Mouse (Mus musculus) G1E (cell line): ENCODE measurements around the gene Mmgt2. TPM values are rescaled to one million over a fixed set of nuclear protein-coding genes. Genes with fewer than 3 reads are reported as not detected.

Source experiments
- ATAC-seq: 2 replicates; pipeline ENCODE4 v1.8.0; 2016; ENCODE audit warnings: mild to moderate bottlenecking; ENCODE audit not compliant: insufficient number of reproducible peaks, poor library complexity, low FRiP score, severe bottlenecking; ENCODE audit errors: extremely low read depth
- DNase-seq: peaks from one replicate; pipeline ENCODE4 v3.0.0; 2012; ENCODE audit warnings: low spot score
- H3K27me3 ChIP-seq: 2 replicates; pipeline ENCODE4 v1.6.1; 2012; ENCODE audit warnings: mild to moderate bottlenecking, low read length, inconsistent platforms; ENCODE audit not compliant: insufficient read depth
- H3K36me3 ChIP-seq: replicated peaks from 2 replicates; pipeline ENCODE3; 2012; ENCODE audit warnings: mild to moderate bottlenecking, inconsistent platforms
- H3K4me1 ChIP-seq: 2 replicates; pipeline ENCODE4 v1.6.1; 2012; ENCODE audit warnings: low read depth, low read length, inconsistent platforms, mixed read lengths; ENCODE audit not compliant: insufficient read depth
- H3K4me3 ChIP-seq: 2 replicates; pipeline ENCODE4 v1.5.1; 2012; ENCODE audit warnings: low read depth, mild to moderate bottlenecking, inconsistent platforms, low read length, moderate library complexity, mixed read lengths
- H3K9me3 ChIP-seq: replicated peaks from 2 replicates; pipeline ENCODE4 v1.6.1; 2012; ENCODE audit warnings: inconsistent platforms
- CTCF ChIP-seq: IDR thresholded peaks from 2 replicates; pipeline ENCODE4 v1.5.1; 2012; ENCODE audit warnings: low read depth, low read length, inconsistent platforms, mixed read lengths
- GATA1 ChIP-seq: IDR thresholded peaks from 2 replicates; pipeline ENCODE4 v1.6.1; 2012; ENCODE audit warnings: borderline replicate concordance, low read length, inconsistent platforms, mixed read lengths
- GATA2 ChIP-seq: IDR thresholded peaks from 2 replicates; pipeline ENCODE4 v1.6.1; 2012; ENCODE audit warnings: low read depth, low read length, inconsistent platforms, borderline replicate concordance
- POLR2AphosphoS5 ChIP-seq: IDR thresholded peaks from 2 replicates; pipeline ENCODE4 v1.6.1; 2012; ENCODE audit warnings: low read depth, low read length, inconsistent platforms; ENCODE audit not compliant: insufficient replicate concordance
- TAL1 ChIP-seq: conservative IDR thresholded peaks from 2 replicates; pipeline ENCODE4 v1.6.1; 2012; ENCODE audit warnings: low read depth, low read length, inconsistent platforms, mixed read lengths
- polyA plus RNA-seq: library from polyadenylated mRNA; stranded (reverse); fragments of >175 nt; gene quantifications from 2 replicates; pipeline ENCODE4 v1.2.3, GENCODE M21; 2012
- total RNA-seq, 2 experiments: library from RNA; stranded (forward) in 1 of 2; stranded (reverse) in 1 of 2; fragments of 200-1000 nt in 1 of 2; fragments of >200 nt in 1 of 2; fragmentation: Nextera tagmentation in 1 of 2; gene quantifications; 2 replicates each; pipeline ENCODE4 v1.2.3; 2014 to 2017

Gene Mmgt2
- total and polyA plus RNA-seq, 3 experiments = 7.9 to 24.3 (median 8.2) TPM

- H3K4me1 ChIP-seq = no peaks in the 10 kb centered on the region
- no peaks in the 10 kb centered on the region for H3K36me3 ChIP-seq
- no peaks in the 10 kb centered on the region for H3K9me3 ChIP-seq
- DNase-seq (no peak), ATAC-seq (no peak)
- peaks cover 12% of the 10 kb centered on the region for H3K27me3 ChIP-seq
- H3K4me3 ChIP-seq = no peak overlapping the region
- no peak for TF ChIP-seq TAL1
Observed at GRCm38 (mm10) chr11:62695126-62695525, 46.7 kb downstream of the Mmgt2 start.

- TF ChIP-seq GATA1 = no peak
- TF ChIP-seq CTCF = no peak
- TF ChIP-seq POLR2AphosphoS5 = no peak
- TF ChIP-seq TAL1 = no peak
- no peak for TF ChIP-seq GATA2
- Histone ChIP-seq H3K9me3 (no peaks in the 10 kb centered on the region), H3K4me1 (no peaks in the 10 kb centered on the region), H3K36me3 (no peaks in the 10 kb centered on the region), H3K4me3 (no peak overlapping the region), H3K27me3 (peaks cover 12% of the 10 kb centered on the region)
- no peak for ATAC-seq
- DNase-seq = no peak
Observed at GRCm38 (mm10) chr11:62699749-62700148, 51.3 kb downstream of the Mmgt2 start.

GRCm38 (mm10) chr11:62701218-62701617 lies 52.8 kb downstream of the Mmgt2 start:
- no peaks in the 10 kb centered on the region for H3K36me3 ChIP-seq
- no peaks in the 10 kb centered on the region for H3K9me3 ChIP-seq
- DNase-seq (no peak), ATAC-seq (no peak)
- TF ChIP-seq CTCF (no peak), POLR2AphosphoS5 (no peak), GATA2 (no peak), TAL1 (no peak), GATA1 (no peak)
- H3K27me3 ChIP-seq = peaks cover 12% of the 10 kb centered on the region
- no peak overlapping the region for H3K4me3 ChIP-seq
- no peaks in the 10 kb centered on the region for H3K4me1 ChIP-seq

- ATAC-seq (no peak), DNase-seq (no peak)
- Histone ChIP-seq H3K27me3 (peaks cover 5% of the 10 kb centered on the region; the same call in 1 of the 2 replicates), H3K9me3 (no peaks in the 10 kb centered on the region), H3K36me3 (no peaks in the 10 kb centered on the region), H3K4me3 (no peak overlapping the region), H3K4me1 (no peaks in the 10 kb centered on the region)
- TF ChIP-seq GATA2 = no peak
- TF ChIP-seq TAL1 = no peak
- no peak for TF ChIP-seq GATA1
- no peak for TF ChIP-seq CTCF
- TF ChIP-seq POLR2AphosphoS5 = no peak
Observed at GRCm38 (mm10) chr11:62706141-62706540, 57.7 kb downstream of the Mmgt2 start.

GRCm38 (mm10) chr11:62708252-62708651 lies 59.8 kb downstream of the Mmgt2 start:
- Histone ChIP-seq H3K4me1 (no peaks in the 10 kb centered on the region), H3K4me3 (no peak overlapping the region), H3K9me3 (no peaks in the 10 kb centered on the region), H3K36me3 (no peaks in the 10 kb centered on the region), H3K27me3 (peaks cover 5% of the 10 kb centered on the region; the same call in 1 of the 2 replicates)
- DNase-seq = no peak
- no peak for TF ChIP-seq POLR2AphosphoS5
- TF ChIP-seq TAL1 = no peak
- no peak for TF ChIP-seq GATA1
- TF ChIP-seq CTCF = no peak
- TF ChIP-seq GATA2 = no peak
- no peak for ATAC-seq

GRCm38 (mm10) chr11:62710657-62711056 lies 62.2 kb downstream of the Mmgt2 start:
- peaks cover 9% of the 10 kb centered on the region for H3K27me3 ChIP-seq
- no peaks in the 10 kb centered on the region for H3K4me1 ChIP-seq
- ATAC-seq (no peak; the same call in 1 of the 2 replicates), DNase-seq (no peak)
- H3K4me3 ChIP-seq = no peak overlapping the region
- no peaks in the 10 kb centered on the region for H3K9me3 ChIP-seq
- H3K36me3 ChIP-seq = no peaks in the 10 kb centered on the region
- TF ChIP-seq GATA2 (no peak), TAL1 (no peak), GATA1 (no peak), CTCF (no peak), POLR2AphosphoS5 (no peak)

Other genes starting within 250 kb of the Mmgt2 start
- 32.9 TPM in 2 replicates for gene Pigl, start 190.2 kb upstream of the Mmgt2 start, total RNA-seq (2014; fragmentation: Nextera tagmentation)
- 4.8 and 5.3 TPM in 2 replicates for gene Pigl, start 190.2 kb upstream of the Mmgt2 start, total RNA-seq (2017)
- gene Pigl, start 190.2 kb upstream of the Mmgt2 start, polyA plus RNA-seq = 2.8 and 2.9 TPM in 2 replicates
- 629 and 697 TPM in 2 replicates for gene Ncor1, start 190.1 kb upstream of the Mmgt2 start, total RNA-seq (2014; fragmentation: Nextera tagmentation)
- gene Ncor1, start 190.1 kb upstream of the Mmgt2 start, total RNA-seq (2017) = 167 and 214 TPM in 2 replicates
- gene Ncor1, start 190.1 kb upstream of the Mmgt2 start, polyA plus RNA-seq = 69.9 and 77.2 TPM in 2 replicates
- 111 and 131 TPM in 2 replicates for gene Cenpv, start 109.4 kb upstream of the Mmgt2 start, total RNA-seq (2014; fragmentation: Nextera tagmentation)
- 67.5 and 81.9 TPM in 2 replicates for gene Cenpv, start 109.4 kb upstream of the Mmgt2 start, total RNA-seq (2017)
- 191 and 202 TPM in 2 replicates for gene Cenpv, start 109.4 kb upstream of the Mmgt2 start, polyA plus RNA-seq
- gene Ubb, start 97.5 kb upstream of the Mmgt2 start, total RNA-seq (2014; fragmentation: Nextera tagmentation) = 814 and 964 TPM in 2 replicates
- gene Ubb, start 97.5 kb upstream of the Mmgt2 start, total RNA-seq (2017) = 1,083 and 1,103 TPM in 2 replicates
- gene Ubb, start 97.5 kb upstream of the Mmgt2 start, polyA plus RNA-seq = 1,429 and 2,208 TPM in 2 replicates
- gene Trpv2, start 74.2 kb upstream of the Mmgt2 start, total RNA-seq (2014; fragmentation: Nextera tagmentation) = 50.2 and 67.3 TPM in 2 replicates
- 48.4 and 49.9 TPM in 2 replicates for gene Trpv2, start 74.2 kb upstream of the Mmgt2 start, total RNA-seq (2017)
- 17.4 and 22.5 TPM in 2 replicates for gene Trpv2, start 74.2 kb upstream of the Mmgt2 start, polyA plus RNA-seq
- gene Lrrc75a, start 141 bp upstream of the Mmgt2 start, total RNA-seq (2014; fragmentation: Nextera tagmentation) = 1.7 TPM in 1 of 2 replicates, not detected in the other
- 0.17 and 0.27 TPM in 2 replicates for gene Lrrc75a, start 141 bp upstream of the Mmgt2 start, total RNA-seq (2017)
- gene Lrrc75a, start 141 bp upstream of the Mmgt2 start, polyA plus RNA-seq = 0.30 and 0.53 TPM in 2 replicates
- gene Zfp287, start 83.2 kb downstream of the Mmgt2 start, total RNA-seq (2014; fragmentation: Nextera tagmentation) = not detected in 2 replicates
- gene Zfp287, start 83.2 kb downstream of the Mmgt2 start, total RNA-seq (2017) = 0.17 and 0.22 TPM in 2 replicates
- not detected in 2 replicates for gene Zfp287, start 83.2 kb downstream of the Mmgt2 start, polyA plus RNA-seq
- gene Gm10428, start 104.4 kb downstream of the Mmgt2 start, total RNA-seq (2014; fragmentation: Nextera tagmentation) = not detected in 2 replicates
- not detected in 2 replicates for gene Gm10428, start 104.4 kb downstream of the Mmgt2 start, total RNA-seq (2017)
- gene Gm10428, start 104.4 kb downstream of the Mmgt2 start, polyA plus RNA-seq = not detected in 2 replicates
- not detected in 2 replicates for gene Zfp286, start 140.8 kb downstream of the Mmgt2 start, total RNA-seq (2014; fragmentation: Nextera tagmentation)
- 1.1 and 1.6 TPM in 2 replicates for gene Zfp286, start 140.8 kb downstream of the Mmgt2 start, total RNA-seq (2017)
- gene Zfp286, start 140.8 kb downstream of the Mmgt2 start, polyA plus RNA-seq = not detected in 2 replicates
- gene Trim16, start 171.6 kb downstream of the Mmgt2 start, total RNA-seq (2014; fragmentation: Nextera tagmentation) = not detected in 2 replicates
- 0.05 TPM in 1 of 2 replicates, not detected in the other for gene Trim16, start 171.6 kb downstream of the Mmgt2 start, total RNA-seq (2017)
- not detected in 2 replicates for gene Trim16, start 171.6 kb downstream of the Mmgt2 start, polyA plus RNA-seq
- not detected in 2 replicates for gene Fbxw10, start 198.4 kb downstream of the Mmgt2 start, total RNA-seq (2014; fragmentation: Nextera tagmentation)
- gene Fbxw10, start 198.4 kb downstream of the Mmgt2 start, total RNA-seq (2017) = 0.17 and 0.55 TPM in 2 replicates
- not detected in 2 replicates for gene Fbxw10, start 198.4 kb downstream of the Mmgt2 start, polyA plus RNA-seq
- gene Tvp23b, start 230.8 kb downstream of the Mmgt2 start, total RNA-seq (2014; fragmentation: Nextera tagmentation) = 24.8 and 33.0 TPM in 2 replicates
- gene Tvp23b, start 230.8 kb downstream of the Mmgt2 start, total RNA-seq (2017) = 46.5 and 53.7 TPM in 2 replicates
- 1.9 and 3.3 TPM in 2 replicates for gene Tvp23b, start 230.8 kb downstream of the Mmgt2 start, polyA plus RNA-seq